ENCODE assay signal across 7 mouse cellular contexts in the genomic region with DNA sequence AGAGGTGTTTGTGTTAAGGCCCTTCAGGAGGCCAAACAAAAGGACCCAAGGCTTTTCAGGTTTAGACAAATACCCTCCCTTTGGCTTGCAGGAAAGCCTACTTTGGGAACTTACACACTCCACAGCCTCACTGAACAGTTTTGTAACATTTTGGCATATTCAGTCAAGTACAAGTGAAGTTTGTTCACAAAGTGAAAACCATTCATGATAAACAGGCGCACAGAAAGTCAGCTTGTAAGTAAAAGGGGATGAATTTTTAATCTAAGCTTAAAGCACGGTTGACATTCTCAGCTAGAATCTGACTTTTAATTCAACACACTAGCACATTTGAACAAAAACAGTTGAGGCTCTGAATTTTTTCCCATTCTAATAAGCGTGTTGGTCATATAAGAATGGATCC.
"Had no signal": no experiment of that assay in that cellular context is flagged by ENCODE, and none has a peak within 500 bp of the region (broad histone marks: within the 10 kb centered on the region; RNA-seq: fewer than 3 reads in every experiment).

No protein-coding gene starts in this region.

- H3K9ac ChIP-seq: kidney, embryonic 15.5 days; limb, embryonic 15.5 days; liver, embryonic 13.5 days; stomach, embryonic 15.5 days had no signal

- DNase-seq: liver, embryonic 13.5 days; right cerebral cortex, postnatal 14 days; thymus, adult 2 months; thymus, postnatal 25 days had no signal

- H3K9me3 ChIP-seq: kidney, embryonic 15.5 days; limb, embryonic 15.5 days; liver, embryonic 13.5 days; stomach, embryonic 15.5 days had no signal

- H3K4me3 ChIP-seq: kidney, embryonic 15.5 days; limb, embryonic 15.5 days; liver, embryonic 13.5 days; stomach, embryonic 15.5 days had no signal

- H3K4me2 ChIP-seq: limb, embryonic 15.5 days; liver, embryonic 13.5 days; stomach, embryonic 15.5 days had no signal

- H3K36me3 ChIP-seq: kidney, embryonic 15.5 days; limb, embryonic 15.5 days; liver, embryonic 13.5 days; stomach, embryonic 15.5 days had no signal

- H3K27ac ChIP-seq: limb, embryonic 15.5 days; liver, embryonic 13.5 days had no signal

- H3K27me3 ChIP-seq: kidney, embryonic 15.5 days; limb, embryonic 15.5 days; liver, embryonic 13.5 days; stomach, embryonic 15.5 days had no signal
